6 mouse cellular contexts compared by ENCODE assay signal in genomic region chr13:65586231-65586630, GRCm38 (mm10).
DNase-seq lines count a peak whose midpoint lies in the region; ATAC-seq and TF ChIP-seq lines count a peak whose summit lies in the region.
"Not testable (repeated sequence)": the region's sequence is repeated elsewhere in the genome, so short reads cannot be mapped to it uniquely, and the experiment has no call there.

No protein-coding gene starts in this region.

- not testable (repeated sequence) for TF ChIP-seq CTCF in G1E (IDR thresholded peaks at IDR 0.05; ENCODE audit: low read depth, low read length)

- not testable (repeated sequence) for H3K9me3 ChIP-seq in G1E (replicated peaks)

- peak; percentile 88 for ATAC-seq in G1E (ENCODE audit: extremely low read depth, insufficient number of reproducible peaks, low FRiP score, poor library complexity, severe bottlenecking)
- peak; percentile 65; the same call in 1 of the 2 replicates for ATAC-seq in erythroblast, adult 5-6 weeks (replicated peaks; ENCODE audit: low FRiP score, poor library complexity, severe bottlenecking)
- ATAC-seq in granulocyte monocyte progenitor cell, adult 5-6 weeks (replicated peaks; ENCODE audit: poor library complexity, severe bottlenecking): peak; percentile 42; the same call in 1 of the 2 replicates
- peak; percentile 35; the same call in 1 of the 2 replicates for ATAC-seq in megakaryocyte, adult 5-6 weeks (ENCODE audit: poor library complexity, severe bottlenecking)
- 0 out of 2 replicates have a peak, but pooled peaks have one; percentile 59 for ATAC-seq in megakaryocyte-erythroid progenitor cell, adult 5-6 weeks (replicated peaks; ENCODE audit: low FRiP score, low TSS enrichment, poor library complexity, severe bottlenecking)
- peak; percentile 53; the same call in 1 of the 2 replicates for ATAC-seq in neutrophil, adult 5-6 weeks (ENCODE audit: extremely low read depth, insufficient number of reproducible peaks, low FRiP score, poor library complexity, severe bottlenecking)

- DNase-seq in G1E (ENCODE audit: low spot score): not testable (repeated sequence)

- not testable (repeated sequence) for H3K4me1 ChIP-seq in G1E (ENCODE audit: insufficient read depth, low read depth, low read length)

- H3K27me3 ChIP-seq in G1E (ENCODE audit: insufficient read depth, low read length): not testable (repeated sequence)

- not testable (repeated sequence) for H3K36me3 ChIP-seq in G1E (replicated peaks)

- not testable (repeated sequence) for H3K4me3 ChIP-seq in G1E (ENCODE audit: low read depth, low read length)

Comparison
In these comparisons a context has a peak if more than half of its experiments do, and no peak if none do; other contexts are left out.
1. ATAC-seq: peak in every context shown above with its lines; median percentile 88 in G1E; 65 in erythroblast, adult 5-6 weeks; 59 in megakaryocyte-erythroid progenitor cell, adult 5-6 weeks; 53 in neutrophil, adult 5-6 weeks; 42 in granulocyte monocyte progenitor cell, adult 5-6 weeks; 35 in megakaryocyte, adult 5-6 weeks.